Mouse (Mus musculus) liver, embryonic 14.5 days (tissue): ENCODE measurements around the gene Hgd. TPM values are rescaled to one million over a fixed set of nuclear protein-coding genes. Genes with fewer than 3 reads are reported as not detected.

ENCODE experiments used
- ATAC-seq: fragments of 200-750 bp; cut with Nextera tagmentation; 2 replicates; pipeline ENCODE4 v1.8.0; 2017; ENCODE audit warnings: moderate number of reproducible peaks, mild to moderate bottlenecking, moderate library complexity; ENCODE audit not compliant: insufficient read depth
- DNase-seq, 3 experiments: peaks; one replicate each; pipeline ENCODE4 v3.0.0-alpha.2; 2012 to 2013; ENCODE audit warnings: low read depth in 3 of 3, low spot score in 3 of 3
- H3K27ac ChIP-seq: fragments of 300-500 bp; sonication (generic); 2 replicates; pipeline ENCODE4 v1.5.1; 2014; ENCODE audit warnings: moderate library complexity, mild to moderate bottlenecking, control low read depth, inconsistent platforms
- H3K27me3 ChIP-seq: fragments of 300-500 bp; sonication (generic); 2 replicates; pipeline ENCODE4 v1.6.1; 2014; ENCODE audit warnings: mild to moderate bottlenecking, low read length, moderate library complexity; ENCODE audit not compliant: control insufficient read depth, insufficient read depth
- H3K36me3 ChIP-seq: fragments of 300-500 bp; sonication (generic); replicated peaks from 2 replicates; pipeline ENCODE4 v1.6.1; 2014; ENCODE audit warnings: low read depth; ENCODE audit not compliant: control insufficient read depth, insufficient read depth
- H3K4me1 ChIP-seq, 2 experiments: fragments of 200-500 bp in 1 of 2; fragments of 300-500 bp in 1 of 2; sonication (generic) in 1 of 2; replicated peaks; 2 replicates each; pipeline ENCODE4 v1.6.1; 2012 to 2014; ENCODE audit warnings: antibody characterized with exemption in 1 of 2, inconsistent platforms in 1 of 2, low read length in 1 of 2; ENCODE audit not compliant: control insufficient read depth in 2 of 2, insufficient read depth in 2 of 2
- H3K4me2 ChIP-seq: fragments of 300-500 bp; sonication (generic); 2 replicates; pipeline ENCODE4 v1.6.1; 2014; ENCODE audit warnings: low read depth, mild to moderate bottlenecking, control low read depth, moderate library complexity
- H3K4me3 ChIP-seq, 2 experiments: fragments of 200-500 bp in 1 of 2; fragments of 300-500 bp in 1 of 2; sonication (generic) in 1 of 2; 2 replicates each; pipeline ENCODE4 v1.5.1; 2012 to 2014; ENCODE audit warnings: low read depth in 2 of 2, low read length in 2 of 2, mild to moderate bottlenecking in 2 of 2, control low read depth in 1 of 2, inconsistent platforms in 1 of 2, moderate library complexity in 1 of 2; ENCODE audit not compliant: insufficient read depth in 1 of 2
- H3K9ac ChIP-seq: fragments of 300-500 bp; sonication (generic); replicated peaks from 2 replicates; pipeline ENCODE4 v1.6.1; 2014; ENCODE audit warnings: mild to moderate bottlenecking, control low read depth, moderate library complexity
- H3K9me3 ChIP-seq: fragments of 300-500 bp; sonication (generic); 2 replicates; pipeline ENCODE4 v1.6.1; 2016; ENCODE audit warnings: low read length, mixed read lengths; ENCODE audit not compliant: control insufficient read depth
- CTCF ChIP-seq: IDR thresholded peaks from 2 replicates; pipeline ENCODE4 v1.5.1; 2016; ENCODE audit warnings: antibody characterized with exemption, low read depth, control low read depth
- EP300 ChIP-seq: IDR thresholded peaks from 2 replicates; pipeline ENCODE4 v1.6.1; 2016; ENCODE audit warnings: antibody characterized with exemption, low read depth
- WGBS: fragments of 180-500 bp; shearing (Covaris S2); extraction: QIAGEN DNeasy Blood & Tissue Kit; methylation state at CpG from one replicate; pipeline ENCODE4 v1.1.7; 2014; ENCODE audit not compliant: insufficient replicate concordance; 5-methylcytosine and 5-hydroxymethylcytosine counted together
- polyA plus RNA-seq, 2 experiments: library from polyadenylated mRNA; depleted of rRNA in 1 of 2; stranded (reverse) in 1 of 2; unstranded in 1 of 2; fragments of >200 nt; fragmentation: Nextera tagmentation in 1 of 2; extraction: Ambion mirVana in 1 of 2; gene quantifications; 2 replicates each; pipeline versions ENCODE4 v1.2.1 to v1.2.3; 2012 to 2014

Hgd gene
- polyA plus RNA-seq, 2 experiments, result 20.3 to 32.7 TPM

- no peak overlapping the region for H3K4me3 ChIP-seq
- ATAC-seq (no peak), DNase-seq (no peak)
- no peak overlapping the region for H3K27ac ChIP-seq
- no peak overlapping the region for H3K4me2 ChIP-seq
- no peaks in the 10 kb centered on the region for H3K36me3 ChIP-seq
- TF ChIP-seq CTCF (no peak), EP300 (no peak)
- WGBS, result 77% methylated on average over 7 of the region's 7 CpGs
- no peaks in the 10 kb centered on the region for H3K4me1 ChIP-seq
- H3K9me3 ChIP-seq, result no peaks in the 10 kb centered on the region
- no peaks in the 10 kb centered on the region for H3K27me3 ChIP-seq
- H3K9ac ChIP-seq, result no peak overlapping the region
These were observed 18.5 kb downstream of the Hgd start for GRCm38 (mm10) chr16:37598463-37598862.

- DNase-seq (no peak), ATAC-seq (no peak)
- no peaks in the 10 kb centered on the region for H3K27me3 ChIP-seq
- H3K4me1 ChIP-seq, result no peaks in the 10 kb centered on the region
- TF ChIP-seq EP300 (no peak), CTCF (no peak)
- WGBS, result 60% methylated on average over 3 of the region's 3 CpGs
- no peaks in the 10 kb centered on the region for H3K9me3 ChIP-seq
- no peak overlapping the region for H3K27ac ChIP-seq
- no peak overlapping the region for H3K4me2 ChIP-seq
- no peak overlapping the region for H3K4me3 ChIP-seq
- H3K9ac ChIP-seq, result no peak overlapping the region
- H3K36me3 ChIP-seq, result no peaks in the 10 kb centered on the region
These were observed 19.4 kb downstream of the Hgd start for GRCm38 (mm10) chr16:37599326-37599725.

- Histone ChIP-seq H3K27ac (no peak overlapping the region), H3K27me3 (no peaks in the 10 kb centered on the region), H3K36me3 (no peaks in the 10 kb centered on the region), H3K4me2 (no peak overlapping the region), H3K9me3 (no peaks in the 10 kb centered on the region), H3K4me1 (no peaks in the 10 kb centered on the region), H3K4me3 (no peak overlapping the region), H3K9ac (no peak overlapping the region)
- no peak for TF ChIP-seq EP300
- WGBS, result 76% methylated on average over 1 of the region's 1 CpGs
- DNase-seq (no peak), ATAC-seq (no peak)
These were observed 23.5 kb downstream of the Hgd start for GRCm38 (mm10) chr16:37603431-37603830.

GRCm38 (mm10) chr16:37604243-37604642, 24.3 kb downstream of the Hgd start:
- H3K4me1 ChIP-seq, result no peaks in the 10 kb centered on the region
- H3K27ac ChIP-seq, result no peak overlapping the region
- ATAC-seq, result no peak
- H3K27me3 ChIP-seq, result no peaks in the 10 kb centered on the region
- TF ChIP-seq CTCF (no peak), EP300 (no peak)
- no peaks in the 10 kb centered on the region for H3K36me3 ChIP-seq
- no peak overlapping the region for H3K9ac ChIP-seq
- WGBS, result 62% methylated on average over 6 of the region's 6 CpGs
- no peaks in the 10 kb centered on the region for H3K9me3 ChIP-seq
- no peak for DNase-seq
- no peak overlapping the region for H3K4me3 ChIP-seq
- H3K4me2 ChIP-seq, result no peak overlapping the region

GRCm38 (mm10) chr16:37610333-37610732, 30.4 kb downstream of the Hgd start:
- Histone ChIP-seq H3K4me3 (no peak overlapping the region), H3K9ac (no peak overlapping the region), H3K27me3 (no peaks in the 10 kb centered on the region), H3K4me1 (no peaks in the 10 kb centered on the region), H3K4me2 (no peak overlapping the region), H3K27ac (no peak overlapping the region), H3K9me3 (no peaks in the 10 kb centered on the region), H3K36me3 (no peaks in the 10 kb centered on the region)
- ATAC-seq (no peak), DNase-seq (no peak)
- TF ChIP-seq CTCF (no peak), EP300 (no peak)
- 76% methylated on average over 8 of the region's 8 CpGs for WGBS

GRCm38 (mm10) chr16:37611072-37611471, 31.1 kb downstream of the Hgd start:
- no peaks in the 10 kb centered on the region for H3K4me1 ChIP-seq
- H3K27ac ChIP-seq, result no peak overlapping the region
- no peak overlapping the region for H3K9ac ChIP-seq
- no peaks in the 10 kb centered on the region for H3K9me3 ChIP-seq
- no peak for ATAC-seq
- no peaks in the 10 kb centered on the region for H3K27me3 ChIP-seq
- TF ChIP-seq CTCF (no peak), EP300 (no peak)
- H3K36me3 ChIP-seq, result no peaks in the 10 kb centered on the region
- 66% methylated on average over 7 of the region's 7 CpGs for whole genome bisulfite sequencing
- H3K4me2 ChIP-seq, result no peak overlapping the region
- no peak for DNase-seq
- no peak overlapping the region for H3K4me3 ChIP-seq
